Mouse (Mus musculus) lung, adult 2 months (tissue): ENCODE measurements around the gene Rora.

Source experiments
- CTCF ChIP-seq: fragments of 200-500 bp; IDR thresholded peaks from 2 replicates; pipeline ENCODE4 v1.5.1; 2011; ENCODE audit warnings: mild to moderate bottlenecking, low read length, control low read depth; ENCODE audit not compliant: insufficient read depth
- POLR2A ChIP-seq: fragments of 200-500 bp; IDR thresholded peaks from 2 replicates; pipeline ENCODE4 v1.6.1; 2011; ENCODE audit warnings: low read depth, mild to moderate bottlenecking, control low read depth, low read length, borderline replicate concordance; ENCODE audit errors: extremely low read depth

DNA sequence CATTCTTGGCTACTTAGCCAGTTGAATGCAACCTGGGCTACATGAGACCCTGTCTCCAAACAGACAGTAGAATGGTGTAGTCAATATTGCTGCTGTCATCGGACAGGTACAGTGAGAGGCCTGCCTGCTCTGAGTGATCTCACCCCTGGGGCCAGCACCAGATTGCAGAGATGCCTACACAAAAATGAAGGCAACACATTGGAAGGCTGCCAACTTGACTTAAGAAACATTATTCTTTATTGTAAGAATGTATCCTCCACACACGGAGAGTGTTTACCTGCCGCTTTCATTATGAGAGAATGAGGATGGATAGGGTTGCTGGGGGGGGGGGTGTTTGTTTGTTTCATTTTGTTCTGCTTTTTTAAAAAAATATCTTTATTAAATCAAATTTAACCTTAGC, 592.6 kb downstream of the Rora start:
- TF ChIP-seq CTCF, result no peak
- TF ChIP-seq POLR2A, result no peak
